Mouse (Mus musculus) G1E (cell line): ENCODE data around the gene Ppm1b.

Experiments
- CTCF ChIP-seq: IDR thresholded peaks from 2 replicates; pipeline ENCODE4 v1.5.1; 2012; ENCODE audit warnings: low read depth, low read length, inconsistent platforms, mixed read lengths
- GATA1 ChIP-seq: IDR thresholded peaks from 2 replicates; pipeline ENCODE4 v1.6.1; 2012; ENCODE audit warnings: borderline replicate concordance, low read length, inconsistent platforms, mixed read lengths
- TAL1 ChIP-seq: conservative IDR thresholded peaks from 2 replicates; pipeline ENCODE4 v1.6.1; 2012; ENCODE audit warnings: low read depth, low read length, inconsistent platforms, mixed read lengths

DNA sequence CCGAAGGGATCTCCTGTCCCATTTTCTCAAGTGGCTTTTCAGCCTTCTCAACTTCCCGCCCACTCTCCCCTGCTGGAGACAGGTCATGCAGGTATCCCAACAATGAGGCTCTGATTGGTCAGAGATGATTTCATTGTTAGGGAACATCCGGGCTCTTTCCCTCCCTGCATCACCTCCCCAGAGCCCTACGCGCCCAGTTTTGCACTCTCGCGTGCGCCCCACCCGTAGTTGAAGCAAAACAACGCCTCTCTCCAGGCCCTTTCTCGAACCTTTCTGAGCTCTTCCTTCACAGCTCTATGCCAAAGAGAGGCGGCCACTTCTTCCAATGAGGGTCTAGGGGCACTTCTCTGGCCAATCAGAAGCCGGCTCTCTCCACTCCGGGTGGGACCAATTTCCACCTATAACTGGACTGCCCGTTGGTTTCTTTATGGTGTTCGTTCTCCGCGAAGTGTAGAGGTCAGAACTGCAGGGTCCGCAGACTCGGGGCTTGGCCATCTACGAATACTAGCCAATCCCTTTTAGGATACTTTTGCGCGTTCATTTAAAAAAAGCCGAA lies 468 bp downstream of the Ppm1b start:
- TF ChIP-seq CTCF (no peak), GATA1 (no peak), TAL1 (no peak)
